Mouse (Mus musculus): ENCODE measurements around the gene Map2.

- TF ChIP-seq POLR2A (IDR thresholded peaks at IDR 0.05; ENCODE audit: low read depth, low read length), result no peak
- TF ChIP-seq CTCF (conservative IDR thresholded peaks at IDR 0.05; ENCODE audit: insufficient read depth, insufficient read length, low read depth, low read length), result no peak
These were observed 263.0 kb downstream of the Map2 start for GRCm38 (mm10) chr1:66438069-66438468.

All from kidney, adult 2 months (tissue).